Mouse (Mus musculus) B cell, adult (primary cell): ENCODE data around the gene Coa6. TPM values are rescaled to one million over a fixed set of nuclear protein-coding genes. Genes with fewer than 3 reads are reported as not detected.

Source experiments
- total RNA-seq: library from RNA; stranded (reverse); gene quantifications from 4 replicates; pipeline ENCODE4 v1.2.4, GENCODE M21; 2023; ENCODE audit not compliant: inconsistent age

The Coa6 gene
- total RNA-seq, result 8.9 to 15.5 TPM (median 10.9 TPM) in 4 replicates

DNA sequence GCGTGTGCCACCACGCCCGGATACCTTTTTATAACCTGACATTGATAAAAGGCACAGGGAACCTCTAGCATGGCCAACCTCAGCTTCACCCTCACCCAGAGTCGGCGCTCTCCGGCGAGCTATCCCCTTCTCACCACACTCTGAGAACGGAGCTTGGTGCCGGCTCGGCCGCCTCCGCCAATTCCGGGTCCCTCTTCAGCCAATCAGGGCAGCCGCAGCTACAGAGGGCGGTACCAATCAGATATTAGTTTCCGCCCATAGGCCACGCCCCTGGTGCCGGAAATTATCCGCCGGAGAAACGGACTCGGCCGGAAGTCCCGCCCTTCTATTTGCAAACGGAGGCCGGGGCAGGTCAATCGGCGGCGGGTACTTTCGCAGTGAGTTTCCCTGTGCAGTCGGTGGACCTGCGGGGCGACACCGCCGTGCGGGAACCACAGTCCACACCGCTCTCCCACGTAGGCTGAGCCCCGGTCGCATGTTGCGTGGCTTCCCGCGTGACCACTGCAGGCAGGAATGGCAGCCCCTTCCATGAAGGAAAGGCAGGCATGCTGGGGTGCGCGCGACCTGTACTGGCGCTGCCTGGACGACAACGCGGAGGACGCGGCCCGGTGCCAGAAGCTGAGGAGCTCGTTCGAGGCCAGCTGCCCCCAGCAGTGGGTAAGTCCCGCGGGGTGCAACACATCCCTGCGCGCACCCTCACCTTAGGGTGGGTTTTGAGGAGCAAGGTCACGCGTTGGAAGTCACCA lies at the start of gene Coa6:
Coa6 (plus strand) TSS at position 342 of the 746 bp plus-strand sequence.

GRCm38 (mm10) chr8:126474299-126475187 lies 52.2 kb downstream of the Coa6 start, which contains the start of gene Tarbp1:
Gene Tarbp1, minus strand, starts transcription at chr8:126475065.

Other genes starting within 250 kb of the Coa6 start
- gene Slc35f3, start 124.0 kb upstream of the Coa6 start, total RNA-seq, result not detected in 4 replicates
- 8.7 to 11.4 TPM (median 9.5 TPM) in 4 replicates for gene Tarbp1, start 52.5 kb downstream of the Coa6 start, total RNA-seq
- gene Irf2bp2, start 171.5 kb downstream of the Coa6 start, total RNA-seq, result 115 to 132 TPM (median 125 TPM) in 4 replicates